Mouse (Mus musculus) adipocyte (in vitro differentiated cells): ENCODE results near the gene Pola2.

Experiments used
- DNase-seq: peaks from one replicate; pipeline ENCODE4 v3.0.0-alpha.2; 2016; ENCODE audit warnings: low spot score

Gene Pola2

DNA sequence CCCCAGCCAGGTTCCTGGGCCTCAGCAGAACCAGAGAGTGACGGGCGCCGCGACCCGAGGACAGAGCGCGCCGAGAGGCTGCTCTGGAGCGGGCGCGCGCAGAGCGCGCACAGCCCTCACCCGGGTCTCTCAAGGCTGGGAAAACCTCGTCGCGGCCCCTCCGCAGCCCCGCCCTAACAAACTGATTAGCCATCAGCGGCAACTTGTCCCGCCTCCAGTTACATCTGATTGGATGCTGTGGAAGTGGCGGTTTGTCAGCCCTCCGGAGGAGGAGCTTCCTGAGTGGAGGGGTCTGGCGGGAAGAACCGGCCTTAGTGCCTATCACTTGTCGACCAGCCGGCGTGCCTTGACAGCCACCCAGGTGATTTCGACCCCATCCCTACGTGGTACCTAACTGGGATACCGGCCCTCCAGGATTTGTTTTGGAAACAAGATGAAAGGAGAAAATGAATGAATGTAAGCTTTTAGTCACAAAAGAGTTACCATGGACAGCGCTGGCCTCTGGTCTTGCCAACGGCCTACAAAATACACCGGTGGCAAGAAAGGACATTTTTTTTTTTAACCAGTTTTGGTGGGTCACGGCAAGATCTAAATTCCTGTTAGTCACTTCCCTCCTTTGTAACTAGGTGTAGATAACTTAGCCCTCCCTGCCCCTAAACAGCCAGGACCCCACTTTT is 69.9 kb downstream of the Pola2 start, which contains the start of gene Tigd3:
Tigd3 (minus strand) TSS at position 148 of the 677 bp plus-strand sequence.
- DNase-seq = peak; percentile 83

DNA sequence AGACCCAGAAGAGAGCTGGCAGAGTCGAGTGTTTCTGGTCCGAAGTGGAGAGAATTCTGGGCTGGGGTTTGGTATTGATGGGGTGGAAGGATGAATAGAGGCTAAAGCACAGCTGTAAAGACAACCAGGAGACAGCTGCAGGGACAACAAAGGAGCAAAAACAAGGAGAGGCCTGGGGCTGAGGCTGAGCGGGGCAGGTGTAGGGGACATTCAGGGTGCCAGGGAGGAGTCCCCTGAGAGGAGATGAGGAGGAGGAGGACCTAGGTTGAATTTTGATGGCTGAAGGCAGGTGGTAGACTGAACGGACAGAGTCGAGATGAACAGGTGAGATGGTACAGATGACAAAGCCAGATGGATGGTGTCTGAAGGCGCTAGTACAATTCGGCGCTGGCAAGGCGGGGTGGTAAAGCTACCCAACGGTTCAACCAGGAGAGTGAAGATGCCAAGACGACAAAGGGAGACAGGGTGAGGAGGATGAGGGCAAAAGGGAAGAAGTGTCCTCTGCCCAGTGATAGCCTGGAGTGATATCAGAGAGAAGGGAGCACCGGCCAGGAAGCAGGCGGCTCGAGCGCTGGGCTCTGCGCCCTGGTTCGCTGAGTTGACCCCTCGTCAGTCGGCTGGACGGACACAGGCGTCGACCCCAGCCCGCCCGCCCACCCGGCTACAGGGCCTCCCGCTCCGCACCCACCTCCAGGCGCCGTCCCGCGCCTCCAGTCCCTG is 70.6 kb downstream of the Pola2 start:
- no peak for DNase-seq

DNA sequence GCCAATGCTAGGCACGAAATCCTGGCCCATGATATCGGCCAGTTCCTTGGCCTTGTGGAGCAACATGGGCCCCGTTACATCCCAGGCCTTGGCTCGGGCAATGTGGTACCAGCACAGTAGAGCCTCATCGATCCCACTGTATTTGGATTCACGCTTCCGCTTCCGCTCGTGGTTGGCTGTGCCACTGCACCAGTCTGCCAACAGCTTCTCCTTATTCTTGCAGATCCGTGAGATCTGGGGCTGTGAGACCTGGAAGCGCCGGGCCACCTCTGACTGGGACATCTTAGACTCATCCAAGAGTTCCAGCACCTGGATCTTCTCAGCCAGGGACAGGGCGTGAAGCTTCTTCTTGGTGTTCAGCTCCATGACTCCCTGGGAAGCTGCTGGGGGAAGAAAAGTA is 71.3 kb downstream of the Pola2 start:
- no peak for DNase-seq

GRCm38 (mm10) chr19:5892262-5892661 is 71.7 kb downstream of the Pola2 start:
- DNase-seq = no peak

GRCm38 (mm10) chr19:5891521-5892258 is 72.3 kb downstream of the Pola2 start:
- no peak for DNase-seq
